Mouse (Mus musculus) T-helper 2 cell (primary cell): ENCODE results near the gene Tex35.

Experiments
- in situ Hi-C: fragments of 300-600 bp; cut with MboI, MseI; formaldehyde crosslinking; loops from one replicate; pipeline ENCODE4 v1.15.1; 2025; ENCODE audit warnings: high pct_unique_total_duplicates

Gene Tex35

DNA sequence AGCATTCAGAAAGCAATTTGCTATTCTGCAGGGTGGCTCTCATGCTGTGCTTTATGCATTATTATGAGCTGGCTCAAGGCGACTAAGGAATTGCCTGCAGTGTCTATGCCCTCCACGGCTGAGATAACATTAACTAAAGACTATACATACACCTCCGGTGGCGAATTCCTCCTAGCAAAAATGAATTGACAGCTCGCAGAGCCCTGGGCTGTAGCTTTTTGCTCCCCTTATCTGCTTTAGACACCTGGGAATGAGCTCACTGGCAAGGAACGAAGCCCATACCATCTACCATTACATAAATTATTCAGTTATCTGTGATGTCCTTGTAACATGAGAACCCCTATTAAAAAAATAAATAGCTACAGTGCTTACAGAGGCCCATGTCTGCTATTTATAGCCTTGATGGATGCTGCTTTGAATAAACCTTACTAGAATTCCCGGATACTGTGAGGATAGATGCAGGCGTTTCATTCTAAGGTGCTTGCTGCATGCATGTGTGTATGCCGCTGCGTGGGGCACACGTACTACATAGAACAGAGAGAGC, 53.1 kb downstream of the Tex35 start:
- in situ Hi-C loops = no loop called here

DNA sequence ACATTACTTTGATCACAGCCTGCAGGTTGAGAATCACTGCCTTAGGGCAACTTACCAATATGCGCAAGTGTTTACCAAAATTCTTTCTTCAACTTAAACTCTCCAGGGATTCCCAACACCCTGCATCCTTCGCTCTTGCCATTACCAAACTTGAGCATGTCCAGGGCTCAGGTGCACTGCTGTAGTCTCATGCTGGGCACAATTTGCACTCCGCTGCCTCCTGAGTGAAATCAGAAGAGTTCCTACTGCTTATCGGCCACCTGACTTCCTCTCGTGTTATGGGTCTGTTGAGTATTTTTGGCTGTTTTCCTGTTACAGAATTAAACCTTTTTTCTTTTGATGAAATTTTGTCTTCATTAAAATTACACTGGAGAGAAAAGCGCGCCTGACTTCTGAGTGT, 53.8 kb downstream of the Tex35 start:
- in situ Hi-C loops = no loop called here

DNA sequence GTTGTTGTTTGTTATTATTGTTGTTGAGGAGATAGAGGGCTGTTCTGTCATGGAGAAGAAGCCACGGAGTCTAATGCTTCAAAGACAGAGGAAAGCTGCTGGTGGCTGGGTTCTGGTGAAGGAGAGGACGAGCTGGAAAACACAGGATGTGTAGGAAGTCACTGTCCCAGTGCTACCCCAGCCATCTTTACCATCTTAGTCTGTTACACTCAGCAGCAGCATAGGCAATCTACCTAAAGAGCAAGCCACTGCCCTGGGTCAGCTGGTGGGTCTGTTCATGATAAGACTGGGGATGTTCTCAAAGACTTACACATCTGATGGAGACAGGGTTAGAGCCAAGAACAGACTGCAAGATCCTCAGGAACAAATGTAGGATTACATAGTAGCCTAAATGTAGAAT, 58.6 kb downstream of the Tex35 start:
- in situ Hi-C loops = no loop called here
